Mouse (Mus musculus) CH12.LX (cell line): ENCODE measurements around the gene Endou. TPM values are rescaled to one million over a fixed set of nuclear protein-coding genes. Genes with fewer than 3 reads are reported as not detected.

Experiments
- DNase-seq: peaks from one replicate; pipeline ENCODE4 v3.0.0-alpha.2; 2013; ENCODE audit errors: extremely low read depth
- H3K27ac ChIP-seq: 2 replicates; pipeline ENCODE4 v1.5.1; 2012; ENCODE audit warnings: low read depth, mild to moderate bottlenecking, control low read depth, moderate library complexity; ENCODE audit not compliant: insufficient read depth
- H3K27me3 ChIP-seq: replicated peaks from 2 replicates; pipeline ENCODE3; 2012; ENCODE audit warnings: inconsistent platforms
- H3K36me3 ChIP-seq, 2 experiments: replicated peaks in 1 of 2; 2 replicates each; pipeline versions ENCODE3 to v1.6.1; 2012; ENCODE audit warnings: inconsistent platforms in 1 of 2, low read length in 1 of 2, mild to moderate bottlenecking in 1 of 2, mixed read lengths in 1 of 2, moderate library complexity in 1 of 2; ENCODE audit not compliant: control insufficient read depth in 1 of 2, insufficient read depth in 1 of 2
- H3K4me1 ChIP-seq, 2 experiments: 2 replicates each; pipeline ENCODE4 v1.6.1; 2012; ENCODE audit warnings: inconsistent platforms in 1 of 2, moderate library complexity in 1 of 2; ENCODE audit not compliant: insufficient read depth in 2 of 2, control insufficient read depth in 1 of 2
- H3K4me2 ChIP-seq: 2 replicates; pipeline ENCODE4 v1.6.1; 2012; ENCODE audit warnings: low read depth, mild to moderate bottlenecking, control low read depth; ENCODE audit not compliant: poor library complexity, insufficient read depth, severe bottlenecking
- H3K4me3 ChIP-seq, 3 experiments: fragments of 150-350 bp in 1 of 3; sonication (generic) in 1 of 3; replicated peaks in 1 of 3; 2 replicates each; pipeline versions ENCODE3 to v1.5.1; 2011 to 2012; ENCODE audit warnings: low read depth in 2 of 3, low read length in 2 of 3, mild to moderate bottlenecking in 2 of 3, moderate library complexity in 2 of 3, control low read depth in 1 of 3, improper control_type of control experiment in 1 of 3, inconsistent platforms in 1 of 3, mixed read lengths in 1 of 3; ENCODE audit not compliant: poor library complexity in 1 of 3
- H3K79me2 ChIP-seq: replicated peaks from 2 replicates; pipeline ENCODE4 v1.6.1; 2012; ENCODE audit warnings: mild to moderate bottlenecking, moderate library complexity; ENCODE audit not compliant: control insufficient read depth, poor library complexity, insufficient read depth, severe bottlenecking; ENCODE audit errors: extremely low read depth
- H3K9ac ChIP-seq: 2 replicates; pipeline ENCODE4 v1.6.1; 2012; ENCODE audit warnings: low read depth, mild to moderate bottlenecking, control low read depth, moderate library complexity; ENCODE audit not compliant: insufficient read depth
- H3K9me3 ChIP-seq: replicated peaks from 2 replicates; pipeline ENCODE3; 2012; ENCODE audit warnings: low read length, inconsistent platforms, mixed read lengths
- BHLHE40 ChIP-seq: IDR thresholded peaks from 2 replicates; pipeline ENCODE4 v1.6.1; 2011; ENCODE audit warnings: mild to moderate bottlenecking, low read depth, low read length, improper control_type of control experiment
- CHD1 ChIP-seq: IDR thresholded peaks from 2 replicates; pipeline ENCODE4 v1.6.1; 2012; ENCODE audit warnings: low read depth, low read length, improper control_type of control experiment, inconsistent platforms
- CHD2 ChIP-seq: IDR thresholded peaks from 2 replicates; pipeline ENCODE4 v1.6.1; 2011; ENCODE audit warnings: low read length, improper control_type of control experiment
- CTCF ChIP-seq, 2 experiments: IDR thresholded peaks in 1 of 2; conservative IDR thresholded peaks in 1 of 2; 2 replicates each; pipeline ENCODE4 v1.5.1; 2011 to 2012; ENCODE audit warnings: low read depth in 2 of 2, low read length in 2 of 2, improper control_type of control experiment in 1 of 2, inconsistent platforms in 1 of 2, mild to moderate bottlenecking in 1 of 2, moderate library complexity in 1 of 2
- E2F4 ChIP-seq: IDR thresholded peaks from 2 replicates; pipeline ENCODE4 v1.6.1; 2011; ENCODE audit warnings: low read depth, low read length, improper control_type of control experiment; ENCODE audit not compliant: insufficient replicate concordance
- ELF1 ChIP-seq: IDR thresholded peaks from 2 replicates; pipeline ENCODE4 v1.6.1; 2014; ENCODE audit warnings: low read depth, mild to moderate bottlenecking, inconsistent platforms, low read length, improper control_type of control experiment
- EP300 ChIP-seq: IDR thresholded peaks from 2 replicates; pipeline ENCODE4 v1.6.1; 2011; ENCODE audit warnings: low read length, improper control_type of control experiment
- ETS1 ChIP-seq: conservative IDR thresholded peaks from 2 replicates; pipeline ENCODE4 v1.6.1; 2012; ENCODE audit warnings: low read depth, mild to moderate bottlenecking, inconsistent platforms, low read length, improper control_type of control experiment, moderate library complexity
- HCFC1 ChIP-seq: IDR thresholded peaks from 2 replicates; pipeline ENCODE4 v1.6.1; 2012; ENCODE audit warnings: low read depth, mild to moderate bottlenecking, inconsistent platforms, low read length, improper control_type of control experiment
- IRF4 ChIP-seq: IDR thresholded peaks from 2 replicates; pipeline ENCODE4 v1.6.1; 2014; ENCODE audit warnings: low read depth, mild to moderate bottlenecking, inconsistent platforms, low read length, improper control_type of control experiment
- JUN ChIP-seq: IDR thresholded peaks from 2 replicates; pipeline ENCODE4 v1.6.1; 2011; ENCODE audit warnings: low read depth, mild to moderate bottlenecking, low read length, improper control_type of control experiment, moderate library complexity; ENCODE audit not compliant: insufficient read depth
- KAT2A ChIP-seq: IDR thresholded peaks from 2 replicates; pipeline ENCODE4 v1.6.1; 2012; ENCODE audit warnings: low read length, improper control_type of control experiment, inconsistent platforms; ENCODE audit not compliant: insufficient replicate concordance
- MAFK ChIP-seq: IDR thresholded peaks from 2 replicates; pipeline ENCODE4 v1.6.1; 2011; ENCODE audit warnings: low read length, improper control_type of control experiment; ENCODE audit not compliant: insufficient replicate concordance
- MAX ChIP-seq: IDR thresholded peaks from 2 replicates; pipeline ENCODE4 v1.6.1; 2011; ENCODE audit warnings: low read length, improper control_type of control experiment
- MAZ ChIP-seq: IDR thresholded peaks from 2 replicates; pipeline ENCODE4 v1.6.1; 2012; ENCODE audit warnings: low read depth, mild to moderate bottlenecking, inconsistent platforms, low read length, improper control_type of control experiment, moderate library complexity
- MEF2A ChIP-seq: IDR thresholded peaks from 2 replicates; pipeline ENCODE4 v1.6.1; 2014; ENCODE audit warnings: low read depth, mild to moderate bottlenecking, inconsistent platforms, low read length, improper control_type of control experiment, borderline replicate concordance
- MXI1 ChIP-seq: IDR thresholded peaks from 2 replicates; pipeline ENCODE4 v1.6.1; 2011; ENCODE audit warnings: mild to moderate bottlenecking, low read depth, low read length, improper control_type of control experiment
- MYC ChIP-seq: IDR thresholded peaks from 2 replicates; pipeline ENCODE4 v1.6.1; 2011; ENCODE audit warnings: low read depth, mild to moderate bottlenecking, improper control_type of control experiment, low read length
- NELFE ChIP-seq: IDR thresholded peaks from 2 replicates; pipeline ENCODE4 v1.6.1; 2011; ENCODE audit warnings: low read depth, low read length, improper control_type of control experiment
- PAX5 ChIP-seq: IDR thresholded peaks from 2 replicates; pipeline ENCODE4 v1.6.1; 2012; ENCODE audit warnings: low read length, inconsistent platforms, mixed read lengths
- POLR2A ChIP-seq: IDR thresholded peaks from 2 replicates; pipeline ENCODE4 v1.6.1; 2011; ENCODE audit warnings: low read depth, mild to moderate bottlenecking, improper control_type of control experiment, low read length
- POLR2AphosphoS2 ChIP-seq: IDR thresholded peaks from 2 replicates; pipeline ENCODE4 v1.6.1; 2011; ENCODE audit warnings: low read depth, low read length, improper control_type of control experiment
- RAD21 ChIP-seq: IDR thresholded peaks from 2 replicates; pipeline ENCODE4 v1.6.1; 2011; ENCODE audit warnings: low read depth, mild to moderate bottlenecking, low read length, improper control_type of control experiment, moderate library complexity
- SIN3A ChIP-seq: IDR thresholded peaks from 2 replicates; pipeline ENCODE4 v1.6.1; 2012; ENCODE audit warnings: low read length, improper control_type of control experiment, inconsistent platforms
- SMC3 ChIP-seq: IDR thresholded peaks from 2 replicates; pipeline ENCODE4 v1.6.1; 2011; ENCODE audit warnings: low read depth, low read length, improper control_type of control experiment
- TBP ChIP-seq: conservative IDR thresholded peaks from 2 replicates; pipeline ENCODE4 v1.6.1; 2011; ENCODE audit warnings: low read depth, low read length, improper control_type of control experiment
- TCF12 ChIP-seq: IDR thresholded peaks from 2 replicates; pipeline ENCODE4 v1.6.1; 2014; ENCODE audit warnings: low read depth, mild to moderate bottlenecking, inconsistent platforms, low read length, improper control_type of control experiment
- UBTF ChIP-seq: IDR thresholded peaks from 2 replicates; pipeline ENCODE4 v1.6.1; 2012; ENCODE audit warnings: low read depth, mild to moderate bottlenecking, inconsistent platforms, low read length, improper control_type of control experiment, moderate library complexity
- USF1 ChIP-seq: IDR thresholded peaks from 2 replicates; pipeline ENCODE4 v1.6.1; 2014; ENCODE audit warnings: low read depth, mild to moderate bottlenecking, inconsistent platforms, low read length, improper control_type of control experiment
- USF2 ChIP-seq: conservative IDR thresholded peaks from 2 replicates; pipeline ENCODE4 v1.6.1; 2011; ENCODE audit warnings: low read depth, low read length, improper control_type of control experiment
- ZC3H11A ChIP-seq: IDR thresholded peaks from 2 replicates; pipeline ENCODE4 v1.6.1; 2012; ENCODE audit warnings: low read depth, mild to moderate bottlenecking, inconsistent platforms, low read length, improper control_type of control experiment
- ZKSCAN1 ChIP-seq: IDR thresholded peaks from 2 replicates; pipeline ENCODE4 v1.6.1; 2012; ENCODE audit warnings: low read depth, inconsistent platforms, low read length, improper control_type of control experiment, borderline replicate concordance
- dilution Hi-C: fragments of 300-500 bp; cut with MboI; formaldehyde crosslinking; loops from 2 replicates; pipeline ENCODE4 v1.14.3; 2020; ENCODE audit warnings: low sequenced_read_pairs; ENCODE audit not compliant: extremely low pct_unique_long_range_greater_than_20kb, extremely low pct_ligation_motif_present
- in situ Hi-C: fragments of 300-500 bp; cut with MboI; formaldehyde crosslinking; loops from 3 replicates; pipeline ENCODE4 v1.14.3; 2019; ENCODE audit warnings: low sequenced_read_pairs, low pct_ligation_motif_present, low pct_unique_long_range_greater_than_20kb, mixed read lengths
- polyA plus RNA-seq: library from polyadenylated mRNA; unstranded; fragments of >175 nt; gene quantifications from 2 replicates; pipeline ENCODE4 v1.2.1, GENCODE M21; 2012; ENCODE audit warnings: low read depth; ENCODE audit not compliant: insufficient read length
- total RNA-seq, 2 experiments: library from RNA; depleted of rRNA; stranded (reverse); fragments of 300-350 nt in 1 of 2; fragments of >200 nt in 1 of 2; gene quantifications; 2 replicates each; pipeline ENCODE4 v1.2.3; 2012 to 2014

Endou gene
- total and polyA plus RNA-seq, 3 experiments = 49.5 to 66.9 (median 64.0) TPM

GRCm38 (mm10) chr15:97664981-97665668 is 66.0 kb downstream of the Endou start (continued):
- TF ChIP-seq USF2 (no peak), HCFC1 (peak; percentile 38; the same call in 1 of the 2 replicates), TBP (no peak), E2F4 (no peak), USF1 (no peak), ZKSCAN1 (no peak), MAX (no peak), CTCF (conservative IDR thresholded peaks at IDR 0.05 in 1 of 2, IDR thresholded peaks at IDR 0.05 in 1 of 2; ENCODE audit: low read depth in 2 of 2, low read length in 2 of 2) (peak; percentile 85 to 92), CHD2 (no peak), PAX5 (no peak), MAZ (no peak; the same call in 1 of the 2 replicates), RAD21 (peak; percentile 21), SIN3A (no peak), IRF4 (peak; percentile 13; the same call in 1 of the 2 replicates), MAFK (no peak), KAT2A (no peak), TCF12 (peak; percentile 43; the same call in 1 of the 2 replicates), POLR2A (no peak), CHD1 (no peak)

- Histone ChIP-seq H3K4me1 (peaks cover 7 to 26% of the 10 kb centered on the region in 2 experiments; a peak in 3 of 4 replicates), H3K27ac (peak overlapping the region; percentile 50), H3K36me3 (no peaks in the 10 kb centered on the region), H3K9ac (peak overlapping the region; percentile 15), H3K27me3 (peaks cover 12% of the 10 kb centered on the region), H3K9me3 (no peaks in the 10 kb centered on the region), H3K79me2 (no peaks in the 10 kb centered on the region), H3K4me3 (peak overlapping the region; percentile 43 to 56 (median 55)), H3K4me2 (peak overlapping the region; percentile 65)
- DNase-seq = peak; percentile 94
- in situ Hi-C loops = loop anchor here (10.0 to 25.0 kb wide), 3 partner anchors 429 to 1273 kb away; partner anchors contain the start of gene Tuba1b
- dilution Hi-C loops = no loop called here
- TF ChIP-seq JUN (0 out of 2 replicates have a peak, but pooled peaks have one; percentile 4), E2F4 (no peak), MAZ (no peak), MAX (peak; percentile 70), KAT2A (no peak), NELFE (peak; percentile 29; the same call in 1 of the 2 replicates), MEF2A (no peak), SIN3A (peak; percentile 28; the same call in 1 of the 2 replicates), BHLHE40 (peak; percentile 40; the same call in 1 of the 2 replicates), TBP (0 out of 2 replicates have a peak, but pooled peaks have one; percentile 46), ZC3H11A (no peak), UBTF (no peak), MYC (peak; percentile 80), ETS1 (no peak; the same call in 1 of the 2 replicates), ELF1 (peak; percentile 54), ZKSCAN1 (no peak), IRF4 (peak; percentile 62; the same call in 1 of the 2 replicates), CHD2 (peak; percentile 70; the same call in 1 of the 2 replicates), PAX5 (no peak), EP300 (no peak; the same call in 1 of the 2 replicates), POLR2A (peak; percentile 53), RAD21 (peak; percentile 70), POLR2AphosphoS2 (no peak), SMC3 (peak; percentile 72), MXI1 (peak; percentile 34; the same call in 1 of the 2 replicates), CTCF (conservative IDR thresholded peaks at IDR 0.05 in 1 of 2, IDR thresholded peaks at IDR 0.05 in 1 of 2; ENCODE audit: low read depth in 2 of 2, low read length in 2 of 2) (peak; percentile 83 to 97)
These were observed 67.3 kb downstream of the Endou start for GRCm38 (mm10) chr15:97663750-97664406.
